Mouse (Mus musculus) monocyte, adult 2 months (primary cell): Measurements from ENCODE around the gene Bcap31.

ENCODE experiments used
- DNase-seq, 2 experiments: peaks; one replicate each; pipeline ENCODE4 v3.0.0; 2022; ENCODE audit warnings: low spot score in 2 of 2, low read depth in 1 of 2

Gene Bcap31

GRCm38 (mm10) chrX:73684156-73684555 is 31.8 kb downstream of the Bcap31 start:
- DNase-seq: no peak

- no peak for DNase-seq
Measured at GRCm38 (mm10) chrX:73676668-73677067, 39.3 kb downstream of the Bcap31 start.

- DNase-seq: no peak
Measured at GRCm38 (mm10) chrX:73675231-73675630, 40.7 kb downstream of the Bcap31 start.

- DNase-seq: no peak
Measured at GRCm38 (mm10) chrX:73673968-73674661, 41.9 kb downstream of the Bcap31 start.

- no peak for DNase-seq
Measured at GRCm38 (mm10) chrX:73673619-73673967, 42.4 kb downstream of the Bcap31 start.

GRCm38 (mm10) chrX:73672879-73673618 is 42.9 kb downstream of the Bcap31 start, which contains the start of gene Slc6a8:
Gene Slc6a8, plus strand, starts transcription at chrX:73673150.
- no peak for DNase-seq

- no peak for DNase-seq
Measured at GRCm38 (mm10) chrX:73672031-73672431, 43.9 kb downstream of the Bcap31 start.

GRCm38 (mm10) chrX:73663143-73663542 is 52.8 kb downstream of the Bcap31 start:
- DNase-seq: no peak

- no peak for DNase-seq
Measured at GRCm38 (mm10) chrX:73660284-73660665, 55.7 kb downstream of the Bcap31 start.

GRCm38 (mm10) chrX:73659575-73660283 is 56.2 kb downstream of the Bcap31 start, which contains the start of gene Pnck:
Gene Pnck, minus strand, starts transcription at chrX:73660117.
- no peak for DNase-seq

- no peak for DNase-seq
Measured at GRCm38 (mm10) chrX:73658936-73659574, 56.9 kb downstream of the Bcap31 start.

- no peak for DNase-seq
Measured at GRCm38 (mm10) chrX:73658391-73658790, 57.6 kb downstream of the Bcap31 start.

- DNase-seq: no peak
Measured at GRCm38 (mm10) chrX:73655529-73655928, 60.4 kb downstream of the Bcap31 start.

- peak in 1 of 2 experiments; percentile 21 for DNase-seq
Measured at GRCm38 (mm10) chrX:73654177-73654576, 61.8 kb downstream of the Bcap31 start.

- DNase-seq: no peak
Measured at GRCm38 (mm10) chrX:73653392-73653791, 62.6 kb downstream of the Bcap31 start.

GRCm38 (mm10) chrX:73650869-73651268 is 65.1 kb downstream of the Bcap31 start:
- no peak for DNase-seq

GRCm38 (mm10) chrX:73645121-73645520 is 70.9 kb downstream of the Bcap31 start:
- DNase-seq: no peak

- no peak for DNase-seq
Measured at GRCm38 (mm10) chrX:73639901-73640469, 76.0 kb downstream of the Bcap31 start.

- no peak for DNase-seq
Measured at GRCm38 (mm10) chrX:73639255-73639675, 76.7 kb downstream of the Bcap31 start, which contains the start of gene Dusp9. Gene Dusp9, plus strand, starts transcription at chrX:73639419.

GRCm38 (mm10) chrX:73637415-73637814 is 78.6 kb downstream of the Bcap31 start:
- DNase-seq: no peak
